Mouse (Mus musculus): ENCODE measurements around the gene Cdk15.

Cdk15 gene

DNA sequence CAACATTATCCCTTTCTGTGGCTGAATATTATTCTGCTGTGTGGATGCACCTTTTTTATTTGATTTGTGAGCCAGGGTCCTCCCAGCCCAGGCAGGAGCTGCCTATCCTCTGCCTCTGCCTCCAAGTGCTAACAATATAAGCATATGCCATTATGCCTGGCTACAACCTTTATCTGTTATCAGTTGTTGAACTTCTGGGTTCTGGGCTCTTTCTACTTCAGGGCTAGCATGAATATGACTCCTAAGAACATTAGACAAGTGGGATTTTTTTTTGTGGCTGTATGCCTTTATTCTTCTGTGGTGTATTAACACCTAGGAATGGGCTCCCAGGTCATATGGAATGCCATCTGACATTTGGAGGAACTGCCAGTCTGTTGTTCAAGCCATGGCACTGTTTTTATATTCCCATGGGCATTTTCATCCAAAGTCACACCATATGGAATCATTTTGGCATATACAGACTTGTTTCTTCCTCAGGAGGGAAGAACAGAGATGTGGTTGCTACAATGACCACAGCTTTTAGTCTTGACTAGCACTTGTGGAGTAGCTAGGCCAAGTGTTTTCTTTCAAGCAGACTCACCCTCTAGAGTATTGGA, 113.7 kb downstream of the Cdk15 start:
- DNase-seq (ENCODE audit: low read depth, low spot score): no peak

DNA sequence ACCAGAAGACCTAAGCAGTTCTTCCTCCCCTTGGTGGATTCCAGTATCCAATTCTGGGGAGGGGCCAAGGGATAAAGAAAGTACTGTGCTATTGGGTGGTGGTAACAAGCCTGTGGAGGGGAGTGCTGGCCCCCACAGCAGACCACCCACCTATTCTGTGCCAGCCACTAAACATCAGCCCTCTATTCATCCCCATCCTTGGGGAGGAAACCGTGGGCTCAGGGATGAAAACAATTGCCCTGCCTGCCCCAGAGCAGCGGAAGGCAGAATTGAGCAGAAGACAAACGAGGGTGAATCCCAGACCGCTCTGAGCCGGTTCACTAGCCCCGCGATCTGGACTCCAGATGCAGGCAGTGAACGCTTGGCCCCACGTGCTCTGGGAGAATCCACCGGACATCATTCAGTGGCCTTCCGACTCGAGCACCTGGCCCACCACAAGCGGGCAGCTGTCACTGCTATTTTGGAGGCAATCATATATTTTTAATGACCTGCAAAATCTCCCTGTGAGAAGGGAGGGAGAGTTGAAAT, 119.4 kb downstream of the Cdk15 start:
- no peak for DNase-seq (ENCODE audit: low read depth, low spot score)

DNA sequence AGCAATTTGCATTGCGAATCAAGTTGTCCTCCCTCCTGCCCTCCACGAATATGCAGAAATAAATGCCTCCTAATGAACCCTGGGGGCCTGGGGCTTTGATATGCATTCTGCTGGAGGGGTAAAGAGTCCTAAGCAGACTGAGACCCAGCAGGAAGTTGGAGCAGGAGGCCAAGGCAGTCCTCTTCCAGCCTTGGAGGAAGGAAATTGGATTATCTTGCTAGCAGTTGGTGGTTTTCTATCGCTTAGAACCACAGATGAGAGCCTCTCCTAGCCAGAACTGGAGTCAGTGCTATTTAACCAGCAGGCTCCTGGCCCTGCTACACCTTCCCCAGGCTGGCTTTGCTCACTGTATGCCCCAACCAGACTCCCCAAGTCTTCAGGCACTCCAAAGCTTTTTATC, 119.9 kb downstream of the Cdk15 start:
- no peak for DNase-seq (ENCODE audit: low read depth, low spot score)

DNA sequence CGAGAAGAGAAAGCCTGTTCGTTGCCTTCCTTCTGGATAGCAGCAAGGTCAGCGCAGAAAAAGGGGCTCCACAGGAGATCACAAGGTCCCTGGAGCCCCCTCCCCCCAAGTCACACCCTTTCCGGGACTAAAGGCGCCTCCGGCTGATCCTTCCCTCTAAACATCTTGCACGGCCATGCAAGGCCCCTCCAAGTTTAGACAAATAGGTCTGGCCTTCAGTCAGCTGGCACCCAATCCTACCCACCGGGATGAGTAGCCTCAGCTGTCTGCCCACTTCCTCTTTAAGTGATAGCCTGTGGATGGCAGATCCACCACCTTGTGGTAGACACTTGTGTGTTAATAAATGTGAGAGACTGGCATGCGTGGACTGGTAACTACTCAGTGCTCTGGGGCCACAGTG, 120.6 kb downstream of the Cdk15 start:
- no peak for DNase-seq (ENCODE audit: low read depth, low spot score)

DNA sequence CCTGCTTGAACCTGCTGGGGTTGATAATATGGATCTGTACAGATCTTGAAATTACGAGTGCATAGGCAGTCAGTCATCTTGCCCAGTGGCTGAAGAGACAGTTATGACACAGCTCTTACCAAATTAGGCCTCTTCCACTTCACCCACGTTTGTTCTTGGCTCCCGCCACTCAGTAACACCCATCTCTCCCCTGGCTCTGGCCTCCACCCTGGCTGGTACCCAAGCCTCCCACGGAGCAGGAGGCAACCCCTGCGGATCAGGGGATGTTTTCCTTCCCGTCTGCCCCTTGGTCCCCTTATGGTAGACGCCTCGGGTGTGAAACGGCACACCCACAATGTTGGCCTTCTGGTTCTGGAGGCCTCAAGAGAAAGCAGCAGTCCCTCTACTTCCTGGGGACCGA, 124.2 kb downstream of the Cdk15 start:
- no peak for DNase-seq (ENCODE audit: low read depth, low spot score)

DNA sequence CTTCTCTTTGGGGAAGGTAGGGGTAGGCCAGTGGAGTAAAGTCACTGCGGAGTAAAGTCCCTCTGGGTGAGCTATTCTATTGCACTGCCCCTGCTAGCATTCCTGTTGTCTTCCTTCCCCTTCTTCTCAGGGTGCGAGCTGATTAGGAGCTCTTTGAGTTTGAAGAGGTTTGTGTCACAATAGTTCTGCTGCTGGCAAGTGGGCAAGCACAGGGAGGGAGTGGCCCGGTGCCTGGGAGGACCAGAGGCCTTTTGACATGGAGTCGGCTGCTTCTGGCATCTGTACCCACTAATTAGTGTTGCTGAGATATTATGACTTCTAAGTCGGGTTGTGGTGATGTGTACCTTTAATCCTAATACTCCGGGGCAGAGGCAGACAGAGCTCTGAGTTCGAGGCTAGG, 124.8 kb downstream of the Cdk15 start:
- no peak for DNase-seq (ENCODE audit: low read depth, low spot score)

DNA sequence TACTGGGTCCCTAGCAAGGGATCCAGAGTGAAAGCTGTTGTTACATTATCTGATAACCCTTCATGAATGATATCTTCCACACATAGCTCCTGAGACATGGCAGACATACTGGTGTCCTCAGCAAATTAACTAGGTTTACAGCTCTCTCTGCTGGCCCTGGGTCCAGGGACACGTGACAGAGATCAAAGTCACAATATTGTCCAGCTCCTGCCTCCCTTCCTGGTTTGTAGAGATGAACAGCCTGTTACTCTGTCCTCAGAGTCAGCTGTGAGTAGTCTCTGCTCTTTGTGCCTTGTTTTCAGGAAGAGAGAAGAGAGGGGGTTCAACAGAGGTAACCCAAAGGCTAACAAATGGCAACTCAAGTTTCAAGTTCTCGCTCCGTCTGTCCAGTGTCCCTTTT, 125.8 kb downstream of the Cdk15 start:
- no peak for DNase-seq (ENCODE audit: low read depth, low spot score)

DNA sequence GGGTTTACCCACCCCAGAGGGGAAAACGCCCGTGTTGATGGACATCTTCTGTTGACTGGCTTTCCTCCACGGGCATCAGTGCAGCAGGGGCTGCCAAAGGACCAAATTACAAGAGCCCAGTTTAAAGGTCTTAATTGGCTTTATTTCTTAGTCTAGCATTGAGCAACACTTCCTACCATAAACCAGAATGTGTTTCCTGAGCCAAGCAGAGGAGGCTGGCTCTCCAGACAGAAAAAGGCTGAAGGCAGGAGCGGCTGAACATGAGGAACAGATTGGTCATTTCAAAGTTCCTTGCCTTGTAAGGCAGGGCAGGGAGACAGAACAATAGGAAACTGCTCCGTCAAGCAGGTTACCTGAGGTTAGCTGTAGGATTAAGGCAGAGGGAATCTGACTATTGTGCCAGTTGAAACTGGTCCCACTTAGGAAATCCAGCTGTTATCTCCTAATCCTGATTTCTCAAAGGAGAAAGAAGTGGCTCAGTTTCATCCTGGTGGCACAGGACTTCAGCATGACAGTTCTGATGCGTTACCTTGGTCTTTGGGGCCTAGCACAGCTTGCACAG, 126.4 kb downstream of the Cdk15 start:
- DNase-seq (ENCODE audit: low read depth, low spot score): no peak

DNA sequence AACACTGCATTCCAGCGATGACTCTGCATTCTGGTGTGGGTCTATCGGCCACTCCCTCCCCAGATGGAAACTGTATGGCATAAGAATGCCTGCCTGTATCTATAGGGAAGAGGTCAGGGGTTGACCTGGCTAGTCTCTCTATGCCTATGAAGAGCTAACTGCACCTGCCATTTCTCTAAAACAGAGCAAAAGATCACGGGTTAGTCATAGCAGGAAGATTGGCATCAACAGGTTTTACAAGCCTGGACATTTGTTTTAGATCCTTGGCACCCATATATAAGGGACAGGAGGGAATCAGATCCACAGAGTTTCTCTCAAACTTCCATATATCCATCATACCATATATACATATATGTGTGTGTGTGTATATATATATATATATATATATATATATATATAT, 127.7 kb downstream of the Cdk15 start:
- DNase-seq (ENCODE audit: low read depth, low spot score): no peak

DNA sequence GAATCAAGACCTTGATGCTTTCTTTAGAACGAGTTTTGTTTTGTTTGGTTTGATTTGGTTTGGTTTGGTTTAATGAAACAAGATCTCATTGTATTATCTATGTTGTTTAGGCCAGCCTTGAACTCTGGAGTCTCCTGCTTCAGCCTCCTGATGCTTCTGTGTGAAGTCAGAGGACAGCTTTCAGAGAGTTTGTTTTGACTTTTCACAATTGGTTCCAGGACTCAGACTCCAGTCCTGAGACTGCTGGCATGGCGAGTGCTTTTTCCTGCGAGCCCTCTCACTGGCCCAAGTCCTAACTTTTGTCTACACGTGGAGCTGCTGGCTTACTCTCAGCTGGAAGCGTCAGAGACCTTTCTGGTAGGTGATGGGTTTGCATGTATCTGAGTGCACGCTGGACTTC, 128.9 kb downstream of the Cdk15 start:
- DNase-seq (ENCODE audit: low read depth, low spot score): no peak

DNA sequence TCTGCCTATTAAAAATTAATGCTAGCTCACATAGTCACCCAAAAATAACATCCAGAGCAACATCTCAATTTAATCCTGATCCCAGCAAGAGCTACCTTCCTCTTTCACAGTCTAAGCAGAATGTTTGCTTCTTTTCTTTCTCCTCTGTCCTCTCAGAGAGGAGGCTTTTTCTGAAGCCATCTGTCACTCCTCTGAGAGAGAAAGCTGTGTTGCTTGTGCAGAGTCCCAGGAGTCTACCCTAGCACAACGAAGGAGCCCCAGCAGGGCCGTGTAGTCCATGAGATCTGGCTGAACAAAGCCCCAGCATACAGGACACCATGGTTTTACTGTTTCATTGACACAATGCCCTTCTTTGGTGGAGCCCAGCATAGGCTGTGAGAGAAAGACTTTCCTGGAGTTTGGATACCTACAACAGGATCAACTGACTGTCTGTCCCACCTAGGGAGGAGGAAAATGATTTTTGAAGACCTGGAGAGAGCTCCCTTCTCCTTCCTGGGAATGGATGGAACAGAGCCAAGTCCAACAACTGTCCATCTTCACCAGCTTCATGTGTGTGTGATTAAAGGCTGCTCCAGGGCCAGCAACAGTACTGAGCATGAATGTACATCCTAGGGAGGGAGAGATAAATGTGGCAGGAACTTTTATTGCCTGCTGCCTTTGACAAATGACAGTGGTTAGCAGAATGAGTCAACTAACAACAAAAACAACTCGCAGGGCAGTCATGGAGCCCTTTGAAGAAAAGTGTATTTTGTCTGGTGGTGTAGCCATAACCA, 131.0 kb downstream of the Cdk15 start:
- no peak for DNase-seq (ENCODE audit: low read depth, low spot score)

DNA sequence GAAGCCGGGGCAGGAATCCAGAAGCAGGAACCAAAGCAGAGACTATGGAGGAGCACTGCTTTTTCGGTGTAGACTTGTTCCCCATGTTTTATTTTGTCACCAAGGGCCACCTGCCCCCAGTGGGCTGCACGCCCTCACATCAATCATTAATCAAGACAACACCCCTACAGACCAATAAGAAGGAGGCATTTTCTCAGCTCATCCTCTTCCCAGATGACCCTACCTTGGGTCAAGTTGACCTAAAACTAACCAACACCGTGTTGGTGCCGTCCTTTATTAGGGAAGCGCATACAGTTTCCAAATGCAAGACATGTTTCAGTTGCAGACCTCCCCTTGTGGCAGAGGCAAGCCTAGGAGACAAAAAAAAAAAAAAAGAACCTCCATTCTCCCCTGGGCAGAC, 132.5 kb downstream of the Cdk15 start:
- no peak for DNase-seq (ENCODE audit: low read depth, low spot score)

DNA sequence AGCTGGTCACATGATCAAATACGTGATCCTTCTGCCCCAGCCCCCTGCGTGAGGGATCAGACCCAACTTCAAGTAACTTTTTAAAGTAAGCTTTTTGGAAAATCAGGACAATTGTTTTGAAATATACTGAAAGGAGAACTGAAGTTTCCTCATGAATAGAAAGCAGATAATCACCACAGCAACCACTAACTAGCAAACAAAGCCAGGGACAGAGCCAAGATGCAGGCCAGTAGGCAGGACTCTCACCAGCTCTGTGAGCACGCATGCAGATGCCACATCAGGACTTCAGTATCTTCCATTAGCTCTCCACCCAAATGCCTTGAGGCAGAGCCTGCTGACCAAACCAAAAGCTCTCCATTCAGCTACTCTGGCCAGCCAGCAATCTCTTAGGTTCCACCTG, 135.0 kb downstream of the Cdk15 start:
- DNase-seq (ENCODE audit: low read depth, low spot score): no peak

DNA sequence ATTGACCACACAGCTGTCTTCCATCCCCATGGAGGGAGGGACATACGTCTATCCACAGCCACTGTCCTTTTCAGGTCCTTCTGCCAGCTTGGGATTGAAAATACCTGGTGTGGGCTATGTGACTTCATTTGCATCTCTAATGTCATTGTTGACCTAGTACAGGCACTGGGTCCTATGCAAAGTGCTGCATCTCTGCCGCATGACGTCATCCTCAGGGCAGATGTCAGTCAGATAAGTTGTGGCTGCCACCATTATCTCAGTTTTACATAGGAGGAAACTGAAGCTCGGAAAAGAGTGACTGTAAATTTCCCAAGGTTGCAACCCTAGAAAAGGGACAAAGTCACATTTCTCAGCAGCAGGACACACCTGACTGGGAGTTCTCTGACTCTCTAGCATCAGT, 137.4 kb downstream of the Cdk15 start:
- no peak for DNase-seq (ENCODE audit: low read depth, low spot score)

DNA sequence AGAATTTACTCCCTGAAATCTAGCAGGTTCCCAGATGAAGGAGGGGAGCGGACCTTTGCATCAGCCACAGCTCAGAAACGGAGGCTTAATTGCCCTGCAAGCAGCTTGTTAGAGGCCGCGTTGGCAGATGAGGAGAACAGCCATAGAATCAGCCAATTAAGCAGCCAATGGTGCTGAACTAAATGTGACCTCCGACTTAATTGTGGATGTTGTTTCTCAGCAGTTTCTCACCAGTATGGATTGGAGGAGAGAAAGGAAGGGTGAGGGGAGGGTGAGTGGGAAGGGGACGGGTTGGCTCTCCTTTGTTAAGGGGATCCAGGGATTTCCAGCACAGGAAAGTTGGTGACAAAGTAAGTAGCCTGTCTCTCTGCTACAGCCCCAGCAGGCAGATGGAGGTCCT, 137.9 kb downstream of the Cdk15 start:
- no peak for DNase-seq (ENCODE audit: low read depth, low spot score)

DNA sequence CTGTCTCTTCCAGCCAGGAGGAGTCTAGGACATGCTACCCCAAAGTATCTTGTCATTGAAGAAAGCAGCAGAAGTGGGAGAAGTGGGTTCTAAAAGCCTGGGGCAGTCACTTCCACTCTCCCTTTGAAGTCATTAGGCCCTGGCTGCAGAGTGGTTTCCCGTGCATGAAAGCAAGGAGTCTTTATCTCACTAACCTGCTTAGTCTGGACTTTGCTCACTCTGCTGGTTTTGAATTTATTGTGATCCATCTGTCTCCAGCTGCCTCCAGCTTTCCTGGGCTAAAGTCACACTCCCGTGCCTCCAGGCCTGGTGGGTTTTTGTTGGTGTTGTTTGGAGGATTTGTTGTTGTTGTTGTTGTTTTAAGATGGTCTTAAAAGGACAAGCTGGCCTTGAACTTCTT, 139.3 kb downstream of the Cdk15 start:
- no peak for DNase-seq (ENCODE audit: low read depth, low spot score)

DNA sequence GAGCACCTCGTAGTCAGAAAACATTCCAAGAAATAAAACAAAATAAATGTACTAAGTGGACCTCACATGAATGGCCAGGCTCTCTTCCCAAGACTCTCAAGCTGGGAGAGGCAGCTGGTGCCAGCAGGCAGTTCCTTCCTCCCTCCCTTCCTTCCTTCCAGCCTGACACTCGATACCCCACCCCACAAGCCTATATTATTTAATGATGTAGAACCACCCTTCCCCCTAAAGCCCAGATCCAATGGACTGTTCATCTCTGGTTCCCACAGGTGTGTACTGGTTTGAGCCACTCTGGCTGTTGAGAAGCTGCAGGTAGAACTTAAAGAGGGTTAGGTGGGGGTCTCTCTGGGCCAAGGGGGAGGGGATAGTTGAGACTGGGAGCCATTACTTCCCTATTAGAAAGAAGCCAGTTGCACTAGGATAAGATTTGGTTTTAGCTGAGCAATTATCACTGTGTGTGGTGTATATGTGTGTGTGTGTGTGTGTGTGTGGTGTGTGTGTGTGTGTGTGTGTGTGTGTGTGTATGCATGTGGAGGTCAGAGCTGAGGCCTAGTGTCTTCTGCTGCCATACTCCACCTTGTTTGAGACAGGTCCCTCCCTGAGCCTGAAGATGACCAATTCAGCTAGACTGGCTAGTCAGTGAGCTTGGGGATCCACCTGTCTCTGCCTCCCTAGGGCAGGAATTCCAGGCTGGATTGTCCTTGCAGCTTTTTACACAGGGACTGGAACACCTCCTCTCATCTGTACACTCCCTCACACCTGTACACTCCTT, 143.0 kb downstream of the Cdk15 start:
- DNase-seq (ENCODE audit: low read depth, low spot score): no peak

DNA sequence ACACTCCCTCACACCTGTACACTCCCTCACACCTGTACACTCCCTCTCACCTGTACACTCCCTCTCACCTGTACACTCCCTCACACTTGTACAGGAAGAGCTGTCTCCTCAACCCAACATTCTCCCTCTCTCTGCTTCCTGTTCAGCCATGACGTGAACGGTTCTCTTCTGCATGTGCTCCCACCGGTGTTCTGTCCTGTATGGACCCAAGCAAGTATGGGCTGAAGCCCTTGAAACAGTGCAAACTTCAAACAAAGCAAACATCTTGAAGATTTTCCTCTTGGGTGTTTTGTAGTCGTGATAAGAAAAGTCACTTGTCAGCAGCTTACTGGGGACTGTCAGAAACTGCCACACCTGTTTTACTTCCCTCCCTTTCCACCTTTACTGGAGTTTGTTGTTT, 144.5 kb downstream of the Cdk15 start:
- no peak for DNase-seq (ENCODE audit: low read depth, low spot score)
